Mouse (Mus musculus) heart, postnatal 14 days (tissue): Measurements from ENCODE around the gene Tradd. TPM values are rescaled to one million over a fixed set of nuclear protein-coding genes. Genes with fewer than 3 reads are reported as not detected.
A peak's percentile ranks its signal among the peaks of the same experiment; 100 is the strongest.
"Not testable (repeated sequence)": the region's sequence is repeated elsewhere in the genome, so short reads cannot be mapped to it uniquely, and the experiment has no call there.

Experiments
- DNase-seq, 2 experiments: peaks; one replicate each; pipeline ENCODE4 v3.0.0; 2021 to 2022
- intact Hi-C: fragments of 180-260 bp; cut with DNase I; formaldehyde crosslinking; loops from one replicate; pipeline ENCODE4 v1.15.1; 2025
- total RNA-seq, 2 experiments: library from RNA; stranded (reverse); gene quantifications; 2 replicates each; pipeline ENCODE4 v1.2.3; 2021

Tradd gene
- total RNA-seq, 2 experiments from 2014 or later: 6.3 to 7.2 TPM

DNA sequence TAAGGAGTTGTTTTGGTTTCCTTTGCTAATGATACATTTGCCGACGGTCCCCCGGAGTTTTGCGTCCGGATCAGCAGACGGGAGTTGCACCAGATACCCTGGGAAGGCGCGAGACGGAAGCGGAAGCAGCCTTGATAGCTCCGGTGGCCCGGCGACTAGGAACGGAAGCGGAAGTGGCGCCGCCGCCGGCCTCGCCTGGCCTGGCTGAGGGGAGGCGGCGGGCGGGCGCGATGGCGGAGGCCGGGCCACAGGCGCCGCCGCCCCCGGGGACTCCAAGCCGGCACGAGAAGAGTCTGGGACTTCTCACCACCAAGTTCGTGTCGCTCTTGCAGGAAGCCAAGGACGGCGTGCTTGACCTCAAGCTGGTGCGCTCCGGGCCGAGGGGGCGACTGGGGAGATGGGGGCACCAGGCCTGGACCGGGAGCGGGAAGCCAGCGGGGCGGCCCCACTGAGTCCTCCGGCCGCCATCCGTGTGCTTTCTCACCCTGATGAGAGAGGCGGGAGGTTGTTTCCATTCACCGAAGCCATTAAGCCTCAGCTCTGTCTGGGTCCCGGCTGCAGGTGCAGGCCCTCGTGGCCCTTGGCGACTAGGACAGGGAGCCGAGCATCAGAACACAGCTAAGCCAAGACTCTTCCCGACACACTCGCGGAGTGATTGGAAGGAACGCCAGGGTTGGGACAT, 33.2 kb upstream of the Tradd start, which contains the start of gene E2f4:
TSS of gene E2f4 (plus strand) at position 153 of the 682 bp plus-strand sequence.
- intact Hi-C loops: loop anchor here (2.0 kb wide), 1 partner anchor 27 kb away; no protein-coding TSS in a partner anchor
- DNase-seq: peak; percentile 92 to 93

DNA sequence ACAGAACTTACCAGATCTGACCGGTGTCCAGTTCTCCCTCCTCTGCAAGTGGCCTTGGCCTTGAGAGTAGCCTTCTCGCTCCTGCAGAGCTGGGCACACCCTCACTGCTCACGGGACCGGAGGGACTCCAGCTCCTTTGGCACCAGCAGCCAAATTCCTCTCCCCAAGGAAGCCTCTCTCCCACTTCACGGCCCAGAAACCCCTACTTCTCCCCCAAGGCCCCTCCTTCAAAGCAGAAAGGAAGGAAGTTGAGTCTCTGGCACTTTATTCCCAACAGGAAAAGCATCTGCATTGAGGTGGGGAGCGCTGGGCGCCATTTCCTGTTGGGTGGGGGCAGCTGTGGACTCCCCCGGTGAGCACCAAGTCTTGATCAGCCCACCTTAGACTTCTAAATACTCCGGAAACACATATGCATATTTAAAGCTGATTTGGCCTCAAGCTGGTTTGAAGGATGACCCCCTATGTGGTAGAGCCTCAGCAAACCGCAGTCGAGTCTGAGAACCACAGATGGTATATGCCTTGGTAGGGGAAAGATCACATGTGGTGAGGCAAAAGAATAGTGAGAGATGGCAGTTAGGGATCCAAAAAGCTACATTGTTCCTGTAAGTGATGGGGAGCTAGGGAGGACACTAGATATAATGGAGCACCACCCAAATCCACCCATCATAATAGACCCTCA, 31.6 kb upstream of the Tradd start, which contains the start of gene Exoc3l:
TSS of gene Exoc3l (minus strand) at position 207 of the 679 bp plus-strand sequence.
- DNase-seq: no peak
- intact Hi-C loops: no loop called here

DNA sequence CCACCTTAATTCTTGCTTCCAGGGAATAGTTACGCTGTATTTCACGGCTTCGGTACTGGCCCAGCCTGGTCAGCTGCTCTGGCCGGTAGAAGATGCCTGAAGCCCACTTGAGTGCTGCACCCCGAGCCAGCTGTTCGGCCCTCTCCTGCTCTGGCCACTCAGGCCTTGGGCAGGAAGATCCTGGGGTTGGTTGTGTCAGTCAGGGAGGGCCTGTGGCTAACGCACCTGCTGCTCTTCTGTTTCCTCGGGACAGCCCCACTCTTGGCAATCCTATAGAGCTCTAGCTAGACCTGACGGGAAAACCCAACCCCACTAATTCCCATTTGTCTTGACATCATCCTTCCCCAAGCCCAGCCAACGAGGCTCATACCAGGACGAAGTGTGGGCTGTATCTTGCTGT, 30.8 kb upstream of the Tradd start:
- DNase-seq: no peak
- intact Hi-C loops: no loop called here

DNA sequence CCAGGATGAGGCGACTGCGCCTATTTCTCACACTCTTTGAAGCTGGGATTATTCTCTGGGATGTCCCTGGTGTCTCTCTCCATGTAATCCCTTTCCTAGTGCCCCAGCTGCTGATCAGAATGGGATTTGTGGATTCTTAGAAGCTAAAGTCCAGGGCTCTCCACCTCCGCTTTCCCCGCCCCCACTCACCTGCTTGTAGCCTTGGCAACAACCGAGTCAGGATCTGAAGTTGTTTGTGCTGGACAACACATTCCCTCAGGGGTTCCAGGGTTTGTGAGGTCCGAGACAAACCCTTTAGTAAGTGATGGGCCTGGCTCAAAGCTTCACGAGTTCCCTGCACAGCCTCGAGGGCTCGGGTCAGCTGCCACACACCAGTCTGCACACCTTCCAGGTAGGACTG, 30.4 kb upstream of the Tradd start:
- no peak for DNase-seq
- intact Hi-C loops: no loop called here

DNA sequence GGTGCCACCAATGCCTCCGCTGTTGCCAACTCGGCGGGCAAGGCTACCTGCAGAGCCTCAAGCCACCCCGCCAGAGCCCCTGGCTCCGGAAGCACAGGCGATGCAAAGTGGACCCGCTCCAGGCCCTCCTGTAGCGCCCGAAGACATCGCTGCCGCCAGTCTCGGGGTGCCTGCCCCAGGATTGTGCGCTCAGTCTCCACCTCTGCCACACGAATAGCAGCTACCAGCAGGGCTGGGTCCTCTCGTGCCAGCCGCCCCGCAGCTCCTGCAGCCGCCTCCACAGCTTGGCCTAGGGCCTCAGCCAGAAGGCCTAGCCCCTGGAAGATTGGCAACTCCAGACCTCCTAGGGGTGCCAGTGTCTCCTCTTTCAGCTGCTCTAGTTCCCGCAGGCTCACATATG, 29.0 kb upstream of the Tradd start:
- no peak for DNase-seq
- intact Hi-C loops: no loop called here

DNA sequence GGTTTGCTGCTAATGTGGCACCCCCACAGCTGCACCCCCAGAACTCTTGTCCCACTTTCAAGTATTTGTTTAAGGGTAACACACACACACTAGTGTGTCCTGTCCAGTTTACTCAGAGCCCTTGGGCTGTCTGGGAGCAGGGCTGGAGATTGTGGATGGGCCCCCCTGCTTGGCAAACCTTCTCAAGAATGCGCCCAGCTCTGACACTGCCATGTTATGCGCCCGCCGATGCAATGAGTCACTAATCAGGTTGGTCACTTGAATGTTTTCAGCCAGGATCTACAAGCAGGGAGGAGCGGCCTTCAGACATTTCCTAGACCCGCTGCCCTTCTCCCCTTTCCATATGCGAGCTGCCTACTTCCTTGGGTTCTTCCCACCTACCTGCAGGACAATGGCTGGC, 28.1 kb upstream of the Tradd start:
- intact Hi-C loops: no loop called here
- DNase-seq: no peak

DNA sequence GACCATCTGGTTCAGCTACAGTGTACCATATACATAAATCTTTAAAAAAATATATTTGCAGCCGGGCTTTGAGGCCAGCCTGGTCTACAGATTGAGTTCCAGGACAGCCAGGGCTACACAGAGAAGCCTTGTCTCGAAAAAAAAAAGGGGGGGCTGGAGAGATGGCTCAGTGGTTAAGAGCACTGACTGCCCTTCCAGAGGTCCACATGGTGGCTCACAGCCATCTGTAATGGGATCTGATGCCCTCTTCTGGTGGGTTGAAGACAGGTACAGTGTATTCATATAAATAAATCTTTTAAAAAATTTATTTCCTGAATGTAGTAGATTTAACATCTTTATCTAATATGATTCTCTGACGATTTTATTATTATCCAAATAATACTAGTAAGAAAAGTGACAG, 27.4 kb upstream of the Tradd start:
- intact Hi-C loops: loop anchor here (2.0 kb wide), 2 partner anchors 171 to 637 kb away; no protein-coding TSS in a partner anchor
- DNase-seq: not testable (repeated sequence)

DNA sequence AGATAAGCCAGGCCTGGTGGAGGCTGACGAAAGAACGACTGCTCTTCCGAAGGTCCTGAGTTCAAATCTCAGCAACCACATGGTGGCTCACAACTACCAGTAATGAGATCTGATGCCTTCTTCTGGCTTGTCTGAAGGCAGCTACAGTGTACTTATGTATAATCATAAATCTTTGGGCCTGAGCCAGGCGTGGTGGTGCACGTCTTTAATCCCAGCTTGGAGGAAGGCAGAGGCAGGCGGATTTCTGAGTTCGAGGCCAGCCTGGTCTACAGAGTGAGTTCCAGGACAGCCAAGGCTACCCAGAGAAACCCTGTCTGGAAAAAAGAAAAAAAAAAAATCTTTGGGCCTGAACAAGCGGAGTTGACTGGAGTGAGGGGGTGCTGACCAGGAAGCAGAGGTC, 27.0 kb upstream of the Tradd start:
- not testable (repeated sequence) for DNase-seq
- intact Hi-C loops: loop anchor here (2.0 kb wide), 2 partner anchors 171 to 637 kb away; no protein-coding TSS in a partner anchor

DNA sequence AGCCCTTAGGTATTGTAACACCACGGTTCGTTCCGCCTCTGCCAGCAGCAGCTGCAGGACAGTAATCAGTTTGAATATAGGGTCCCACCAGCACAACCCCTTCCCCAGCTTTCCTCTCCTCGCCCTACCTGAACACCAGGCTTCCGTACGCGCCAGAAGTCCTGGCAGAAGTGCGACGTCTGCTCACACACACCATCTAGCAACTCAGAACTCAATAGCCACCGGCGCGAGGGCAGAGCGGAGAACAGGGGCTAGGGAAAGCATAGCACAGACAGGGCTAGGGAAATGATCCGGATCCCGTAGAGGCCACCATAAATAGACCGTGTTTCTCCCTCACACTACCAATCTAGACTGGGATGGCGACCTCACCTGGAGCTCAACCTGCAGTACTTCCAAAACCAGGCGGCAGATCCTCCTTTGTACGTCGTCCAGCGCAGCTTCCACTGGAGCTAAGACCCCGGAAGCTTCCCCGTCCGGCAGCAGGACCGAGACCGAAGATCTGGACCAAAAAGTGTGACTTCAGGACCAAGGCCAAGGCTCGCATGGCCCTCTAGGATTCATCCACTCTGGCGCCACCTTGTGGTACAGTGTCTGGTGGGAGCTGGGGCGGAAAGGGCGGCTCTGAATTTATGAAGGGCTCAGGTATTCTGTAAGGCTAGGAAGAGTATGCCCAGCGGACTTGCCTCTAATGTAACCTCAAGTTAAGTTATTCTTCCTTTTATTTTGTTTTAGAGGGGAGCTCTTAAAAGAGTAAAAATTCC, 26.3 kb upstream of the Tradd start:
- intact Hi-C loops: loop anchor here (2.0 kb wide), 2 partner anchors 170 to 636 kb away; no protein-coding TSS in a partner anchor
- peak; percentile 90 to 98 for DNase-seq

DNA sequence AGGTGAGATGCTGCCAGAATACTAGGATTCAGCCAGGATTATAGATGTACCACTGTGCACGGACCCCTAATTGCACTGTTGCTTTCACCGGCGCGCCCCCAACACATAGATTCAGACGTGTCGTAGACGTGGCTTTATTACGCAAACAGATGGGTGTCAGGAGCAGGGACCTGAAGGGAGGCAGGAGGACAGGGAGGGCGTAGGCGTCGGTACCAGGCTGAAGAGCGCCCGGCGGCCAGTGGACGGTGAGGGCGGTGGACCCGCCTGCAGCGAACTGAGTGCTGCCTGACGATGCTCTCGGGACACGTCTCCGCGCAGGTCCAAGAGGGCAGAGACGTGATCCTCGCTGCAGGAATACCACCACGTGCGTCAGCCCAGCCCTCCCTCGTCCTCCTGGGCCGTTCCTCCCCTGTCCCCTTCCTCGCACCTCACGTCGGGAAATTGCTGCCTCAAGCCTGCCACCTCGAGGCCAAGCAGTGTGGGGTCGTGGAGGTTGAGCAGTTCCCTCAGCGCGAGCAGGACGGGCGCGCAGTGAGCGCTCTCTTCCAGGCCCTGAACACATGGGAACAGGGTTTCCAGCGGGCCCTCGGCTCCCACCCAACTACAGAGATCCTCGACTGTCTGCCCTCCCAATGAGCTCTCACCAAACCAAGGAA, 25.5 kb upstream of the Tradd start, which contains the start of gene 4931428F04Rik:
TSS of gene 4931428F04Rik (minus strand) at position 60 of the 656 bp plus-strand sequence.
- intact Hi-C loops: loop anchor here (2.0 to 5.0 kb wide), 3 partner anchors 38 to 635 kb away; no protein-coding TSS in a partner anchor
- DNase-seq: peak; percentile 37 to 54

DNA sequence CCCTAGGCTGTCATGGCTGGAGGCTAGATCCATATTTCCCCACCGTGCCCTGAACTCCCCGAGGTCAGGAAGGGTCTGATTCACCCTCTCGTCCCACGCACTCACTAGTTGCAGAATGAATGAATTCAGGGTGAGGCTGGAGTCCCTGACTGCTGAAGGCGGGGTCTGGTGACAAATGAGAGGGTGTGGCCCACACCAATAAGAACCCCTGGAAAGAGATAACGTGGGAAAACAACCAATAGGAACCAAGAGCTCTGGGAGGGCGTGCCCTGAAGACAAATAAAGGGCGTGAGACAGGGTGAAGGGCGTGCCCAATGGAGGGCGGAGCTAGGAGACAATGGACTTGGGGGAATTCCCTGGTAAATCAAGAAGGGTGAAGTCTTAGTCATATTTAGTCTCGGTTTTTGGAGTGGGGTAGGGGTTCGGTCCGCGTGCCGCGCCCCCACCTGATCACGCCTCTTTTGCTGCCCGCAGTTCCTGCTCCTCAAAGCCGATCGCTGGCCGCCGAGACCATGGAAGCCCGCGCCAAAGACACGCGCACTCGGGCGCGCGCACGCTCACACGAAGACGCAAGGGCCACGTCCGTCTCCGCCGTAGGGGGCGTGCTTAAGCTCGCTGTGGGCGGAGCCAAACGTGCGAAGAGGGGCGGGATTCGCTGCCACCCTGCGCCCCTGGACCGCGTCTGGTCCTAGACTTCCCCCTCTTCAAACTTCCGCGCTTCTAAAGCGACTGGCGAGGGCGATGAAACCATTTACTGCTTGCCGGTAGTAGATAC, 24.7 kb upstream of the Tradd start:
- intact Hi-C loops: loop anchor here (5.0 kb wide), 1 partner anchor 37 kb away; no protein-coding TSS in a partner anchor
- DNase-seq: peak; percentile 92 to 96

DNA sequence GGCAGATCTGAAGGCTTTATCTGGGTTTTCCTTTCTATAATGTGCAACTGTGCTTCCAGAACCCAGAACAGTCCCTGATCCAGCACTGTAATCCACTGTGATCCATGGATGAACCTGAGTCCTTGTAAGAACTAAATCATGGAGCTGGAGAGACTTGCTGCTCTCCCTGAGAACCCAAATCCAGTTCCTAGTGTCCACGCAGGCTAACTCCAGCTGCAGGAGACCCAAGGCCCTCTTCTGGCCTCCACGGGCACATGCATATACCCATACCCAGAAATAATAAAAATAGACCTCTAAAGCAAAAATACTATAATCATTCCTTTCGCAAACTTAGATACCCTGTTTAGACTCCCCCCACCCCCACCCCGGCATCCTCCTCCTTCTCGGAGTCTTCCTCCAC, 23.8 kb upstream of the Tradd start:
- intact Hi-C loops: loop anchor here (5.0 kb wide), 1 partner anchor 36 kb away; no protein-coding TSS in a partner anchor
- no peak for DNase-seq

DNA sequence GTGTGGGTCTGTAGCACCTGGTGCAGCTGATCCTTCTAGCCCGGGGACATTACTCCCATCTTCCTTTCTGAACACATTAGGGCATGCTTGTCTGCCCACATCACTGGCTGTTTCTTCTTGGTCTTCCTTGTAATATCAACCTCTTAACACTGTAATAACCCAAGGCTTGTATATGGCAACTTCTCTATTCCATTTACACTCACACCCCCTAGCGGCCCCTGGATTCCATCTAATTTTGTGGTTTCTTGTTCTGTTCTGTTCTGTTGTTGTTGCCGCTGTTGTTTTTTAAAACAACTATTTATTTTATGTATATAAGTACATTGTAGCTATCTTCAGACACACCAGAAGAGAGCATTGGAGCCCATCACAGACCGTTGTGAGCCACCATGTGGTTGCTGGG, 22.5 kb upstream of the Tradd start:
- intact Hi-C loops: loop anchor here (5.0 kb wide), 1 partner anchor 35 kb away; no protein-coding TSS in a partner anchor

DNA sequence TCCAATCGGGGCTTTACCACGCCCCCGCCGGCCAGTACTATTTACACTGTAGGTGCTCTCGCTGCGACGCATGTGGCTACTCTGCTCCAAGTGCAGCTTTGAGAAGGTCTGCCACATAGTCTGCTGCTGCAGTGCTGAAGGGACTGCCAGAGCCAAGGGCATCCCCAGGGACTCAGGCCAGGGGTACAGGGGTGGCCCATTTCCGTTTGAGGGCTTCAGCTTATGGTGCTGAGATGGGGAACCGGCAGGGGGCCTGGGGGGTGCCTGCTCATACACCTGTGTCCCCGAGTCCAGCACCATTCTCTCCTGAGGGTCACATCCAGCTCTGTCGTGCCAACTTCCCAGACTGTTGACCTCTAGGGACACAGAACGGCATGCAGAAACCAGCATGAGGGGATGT, 21.1 kb upstream of the Tradd start:
- intact Hi-C loops: loop anchor here (5.0 kb wide), 1 partner anchor 33 kb away; no protein-coding TSS in a partner anchor
- no peak for DNase-seq

More for the DNA sequence above, 22.5 kb upstream of the Tradd start:
- no peak for DNase-seq

DNA sequence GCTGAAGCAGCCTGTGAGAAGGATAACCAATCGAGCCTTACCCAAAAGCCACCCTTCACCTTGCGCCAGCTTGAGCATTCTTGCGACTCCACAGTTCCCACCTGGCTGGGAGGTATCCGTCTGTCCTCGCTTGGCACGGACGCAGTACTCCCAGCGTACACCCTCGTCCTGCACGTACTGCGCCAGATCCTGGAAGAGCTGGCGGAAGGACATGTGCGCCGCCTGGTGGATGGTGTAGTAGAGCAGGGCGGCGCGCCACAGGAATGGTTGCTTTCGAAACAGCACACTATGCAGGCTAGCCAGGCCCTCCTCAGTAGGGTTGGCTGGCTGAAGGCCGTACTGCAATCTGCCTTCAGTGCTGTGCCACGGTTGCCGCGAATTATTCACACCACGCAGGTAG, 18.7 kb upstream of the Tradd start:
- intact Hi-C loops: no loop called here
- peak; percentile 70 to 71 for DNase-seq

DNA sequence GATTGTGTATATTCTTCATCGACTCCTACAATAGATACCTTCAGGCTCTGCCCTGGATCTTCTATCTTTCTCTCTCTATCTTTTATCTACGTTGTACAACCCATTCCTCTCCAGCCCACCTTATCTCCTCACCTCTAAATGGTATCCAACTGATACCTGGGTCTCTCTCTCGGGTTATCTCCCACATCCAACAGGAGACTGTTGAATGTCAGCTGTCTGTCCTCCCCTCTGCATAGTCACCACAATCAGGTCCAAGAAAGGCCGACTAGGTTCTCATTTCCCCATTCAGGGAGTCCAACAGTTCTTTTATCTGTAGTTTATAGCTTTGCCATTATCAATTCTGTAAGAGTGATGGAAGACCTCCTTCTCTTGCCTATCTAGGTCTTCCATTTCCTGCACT, 17.8 kb upstream of the Tradd start:
- DNase-seq: no peak
- intact Hi-C loops: no loop called here

DNA sequence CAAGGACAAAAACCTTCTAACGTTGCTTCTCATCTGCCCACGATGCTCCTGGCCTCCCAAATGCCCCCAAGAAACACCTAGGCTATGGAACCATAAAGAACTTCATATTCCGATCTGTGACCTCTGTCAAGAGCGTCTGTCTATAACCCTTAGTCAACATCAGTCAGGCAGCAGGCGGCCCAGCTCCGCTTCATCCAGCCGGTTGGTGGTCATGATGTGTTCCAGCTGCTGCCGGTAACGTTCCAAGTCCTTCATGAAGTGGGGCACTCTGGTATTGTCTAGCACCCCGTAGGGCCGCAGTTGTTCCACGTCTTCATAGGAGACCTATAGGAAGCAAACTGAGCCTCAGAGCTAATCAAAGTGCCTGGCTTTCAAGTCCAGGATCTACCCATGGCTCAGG, 17.4 kb upstream of the Tradd start:
- no peak for DNase-seq
- intact Hi-C loops: no loop called here

DNA sequence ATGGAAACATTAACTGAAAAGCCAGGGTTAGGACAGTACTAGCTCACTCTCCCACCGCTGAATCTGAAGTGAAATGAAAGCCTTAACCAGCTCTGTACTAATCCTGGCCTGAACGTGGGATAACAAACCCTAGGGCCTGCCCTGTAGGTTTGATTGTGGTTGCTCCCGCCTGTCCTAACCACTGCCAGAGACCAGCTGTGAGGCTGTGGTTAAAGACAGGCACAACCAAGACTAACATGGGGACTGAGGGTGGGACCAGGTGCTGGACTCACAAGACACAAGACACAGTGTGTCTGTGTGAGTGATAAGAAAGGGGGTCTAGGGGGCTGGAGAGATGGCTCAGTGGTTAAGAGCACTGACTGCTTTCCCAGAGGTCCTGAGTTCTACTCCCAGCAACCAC, 16.2 kb upstream of the Tradd start:
- no peak for DNase-seq
- intact Hi-C loops: no loop called here

DNA sequence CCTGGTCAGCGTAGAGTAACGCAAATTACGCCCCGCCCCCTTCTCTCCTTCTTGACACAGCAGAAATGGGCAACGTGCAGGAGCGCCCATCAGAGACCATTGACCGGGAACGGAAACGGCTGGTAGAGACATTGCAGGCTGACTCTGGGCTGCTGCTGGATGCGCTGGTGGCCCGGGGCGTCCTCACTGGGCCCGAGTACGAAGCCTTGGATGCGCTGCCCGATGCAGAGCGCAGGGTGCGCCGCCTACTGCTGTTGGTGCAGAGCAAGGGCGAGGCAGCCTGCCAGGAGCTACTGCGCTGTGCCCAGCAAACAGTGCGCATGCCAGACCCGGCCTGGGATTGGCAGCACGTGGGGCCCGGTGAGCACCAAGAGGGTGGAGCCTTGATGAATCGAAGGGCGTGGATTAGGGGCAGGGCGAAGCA, 14.5 kb upstream of the Tradd start:
- intact Hi-C loops: no loop called here
- DNase-seq: peak; percentile 80 to 87
